Mouse (Mus musculus): ENCODE data around the gene Rarres2. TPM values are rescaled to one million over a fixed set of nuclear protein-coding genes. Genes with fewer than 3 reads are reported as not detected.

Rarres2 gene
- 1.4 TPM in 1 of 2 replicates, not detected in the other for polyA plus RNA-seq (2012; ENCODE audit: low replicate concordance)

GRCm38 (mm10) chr6:48572572-48573061 lies at the start of gene Rarres2:
Rarres2 (minus strand) TSS chr6:48572789.

GRCm38 (mm10) chr6:48601271-48602079 lies 28.9 kb upstream of the Rarres2 start, which contains the start of gene Zfp775:
Zfp775 (plus strand) TSS chr6:48602063.

GRCm38 (mm10) chr6:48593158-48594042 lies 20.8 kb upstream of the Rarres2 start, which contains the start of the genes Repin1 and Gm44965:
Repin1 (plus strand) TSS chr6:48593883.
Gm44965 (plus strand) TSS chr6:48593941.

GRCm38 (mm10) chr6:48589194-48589750 lies 16.7 kb upstream of the Rarres2 start, which contains the start of gene Gm45021:
Gm45021 (plus strand) TSS chr6:48589610.

DNA sequence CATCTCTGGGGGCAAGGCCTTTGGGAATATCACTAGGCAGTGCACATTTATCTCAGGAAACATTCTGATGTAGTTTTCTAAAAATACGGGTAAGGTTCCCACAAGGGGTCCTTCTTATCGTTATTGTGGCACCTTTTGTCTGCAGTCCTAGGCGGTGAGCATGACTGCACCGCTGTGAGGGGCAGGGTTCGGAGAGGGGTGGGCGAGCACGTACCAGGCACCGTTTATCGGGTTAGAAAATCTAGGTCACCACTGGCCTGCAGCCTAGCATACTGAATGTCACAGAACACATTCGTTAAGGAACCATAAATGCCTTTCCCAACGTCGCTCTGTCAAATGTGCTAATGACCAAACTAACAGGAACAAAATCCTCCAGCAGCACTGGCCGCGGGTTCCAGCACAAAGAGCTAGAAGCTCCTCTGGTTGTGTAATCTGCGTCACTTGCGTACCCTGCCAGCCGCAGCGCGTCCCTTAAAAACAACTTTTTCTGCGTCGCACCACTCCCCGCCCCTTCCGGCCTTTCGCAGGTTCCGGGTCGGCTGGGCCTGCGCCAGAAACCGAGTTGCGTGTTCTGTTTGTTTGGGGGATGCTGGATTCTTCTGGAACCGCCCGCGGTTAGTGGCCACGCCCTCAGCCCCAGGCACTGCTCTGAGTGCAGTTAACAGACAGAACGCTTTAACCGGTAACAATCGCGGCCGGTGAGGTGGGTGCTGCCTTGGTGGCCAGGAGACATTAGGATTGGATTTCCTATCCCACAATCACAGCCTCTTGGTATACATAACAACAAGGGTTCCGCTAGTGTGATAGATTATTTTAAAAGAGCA lies 18.1 kb downstream of the Rarres2 start, which contains the start of gene Lrrc61:
Lrrc61 (plus strand) TSS at position 517 of the 824 bp plus-strand sequence.

DNA sequence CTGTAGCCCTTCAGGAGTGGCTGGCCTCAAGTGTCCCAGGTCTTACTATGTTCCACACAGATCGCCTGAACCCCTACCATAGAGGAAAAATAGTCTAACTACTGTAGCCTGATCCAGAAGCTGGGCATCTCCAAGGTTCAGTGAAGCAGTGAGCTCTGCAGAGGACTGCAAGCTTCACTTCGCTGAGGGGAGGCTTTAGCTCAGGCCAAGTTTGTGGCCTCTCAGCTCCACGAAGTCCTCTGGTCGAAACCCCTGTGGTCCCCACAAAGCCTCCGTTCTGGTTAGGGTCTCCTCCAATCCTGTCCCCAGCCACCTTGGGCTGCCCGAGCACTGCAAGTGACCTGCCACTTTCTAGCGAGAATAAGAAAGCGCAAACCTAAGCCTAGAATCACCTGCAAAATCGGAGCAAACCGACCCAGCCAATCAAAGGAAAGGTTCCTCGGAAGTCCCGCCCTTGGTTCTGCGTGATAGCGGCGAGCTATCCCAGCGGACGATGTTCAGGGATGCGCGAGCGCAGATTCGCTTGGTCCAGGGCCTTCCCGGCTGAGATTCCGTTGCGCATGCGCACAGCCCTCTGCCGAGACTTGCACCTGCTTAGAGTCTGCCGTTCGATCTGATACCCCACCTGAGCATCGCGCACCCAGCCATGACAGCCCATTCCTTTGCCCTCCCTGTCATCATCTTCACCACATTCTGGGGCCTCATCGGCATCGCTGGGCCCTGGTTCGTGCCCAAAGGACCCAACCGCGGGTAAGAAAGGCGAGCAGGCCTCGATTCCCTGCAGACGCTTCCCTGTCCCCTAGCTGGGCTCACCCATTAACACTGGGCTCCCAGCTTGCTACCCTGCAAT lies 35.3 kb downstream of the Rarres2 start, which contains the start of gene Atp6v0e2:
Atp6v0e2 (plus strand) TSS at position 511 of the 850 bp plus-strand sequence.

Other genes with a start within 250 kb of the Rarres2 start
- gene Krba1, start 177.2 kb downstream of the Rarres2 start, polyA plus RNA-seq (2012; ENCODE audit: low replicate concordance) = 4.3 and 9.1 TPM in 2 replicates
- 5.6 and 7.6 TPM in 2 replicates for gene Zfp467, start 127.0 kb downstream of the Rarres2 start, polyA plus RNA-seq (2012; ENCODE audit: low replicate concordance)
- 0.26 and 0.44 TPM in 2 replicates for gene Sspo, start 124.6 kb downstream of the Rarres2 start, polyA plus RNA-seq (2012; ENCODE audit: low replicate concordance)
- 0.25 and 3.8 TPM in 2 replicates for gene Atp6v0e2, start 35.2 kb downstream of the Rarres2 start, polyA plus RNA-seq (2012; ENCODE audit: low replicate concordance)
- gene Lrrc61, start 18.0 kb downstream of the Rarres2 start, polyA plus RNA-seq (2012; ENCODE audit: low replicate concordance) = 9.1 and 11.2 TPM in 2 replicates
- not detected in 2 replicates for gene Gm45021, start 16.8 kb upstream of the Rarres2 start, polyA plus RNA-seq (2012; ENCODE audit: low replicate concordance)
- gene Repin1, start 21.1 kb upstream of the Rarres2 start, polyA plus RNA-seq (2012; ENCODE audit: low replicate concordance) = 10.0 TPM in 2 replicates
- gene Gm44965, start 21.2 kb upstream of the Rarres2 start, polyA plus RNA-seq (2012; ENCODE audit: low replicate concordance) = 1.0 TPM in 1 of 2 replicates, not detected in the other
- gene Zfp775, start 29.3 kb upstream of the Rarres2 start, polyA plus RNA-seq (2012; ENCODE audit: low replicate concordance) = 1.2 and 1.5 TPM in 2 replicates
- 0.20 and 0.59 TPM in 2 replicates for gene AI854703, start 54.0 kb upstream of the Rarres2 start, polyA plus RNA-seq (2012; ENCODE audit: low replicate concordance)
- gene Gimap8, start 74.4 kb upstream of the Rarres2 start, polyA plus RNA-seq (2012; ENCODE audit: low replicate concordance) = 3.2 and 4.2 TPM in 2 replicates
- 0.52 TPM in 1 of 2 replicates, not detected in the other for gene Gimap9, start 103.3 kb upstream of the Rarres2 start, polyA plus RNA-seq (2012; ENCODE audit: low replicate concordance)
- gene Gimap4, start 111.8 kb upstream of the Rarres2 start, polyA plus RNA-seq (2012; ENCODE audit: low replicate concordance) = 1.3 and 5.0 TPM in 2 replicates
- 4.5 and 8.3 TPM in 2 replicates for gene Gimap6, start 135.4 kb upstream of the Rarres2 start, polyA plus RNA-seq (2012; ENCODE audit: low replicate concordance)
- not detected in 2 replicates for gene Gm28053, start 145.8 kb upstream of the Rarres2 start, polyA plus RNA-seq (2012; ENCODE audit: low replicate concordance)
- gene Gimap7, start 145.8 kb upstream of the Rarres2 start, polyA plus RNA-seq (2012; ENCODE audit: low replicate concordance) = 0.37 and 2.0 TPM in 2 replicates
- gene Gimap1, start 166.3 kb upstream of the Rarres2 start, polyA plus RNA-seq (2012; ENCODE audit: low replicate concordance) = 14.6 and 21.6 TPM in 2 replicates
- gene Gimap5, start 173.4 kb upstream of the Rarres2 start, polyA plus RNA-seq (2012; ENCODE audit: low replicate concordance) = 4.7 and 19.6 TPM in 2 replicates
- 24.2 and 84.0 TPM in 2 replicates for gene Gimap3, start 198.1 kb upstream of the Rarres2 start, polyA plus RNA-seq (2012; ENCODE audit: low replicate concordance)